Mouse (Mus musculus): ENCODE measurements around the gene Unc5a. TPM values are rescaled to one million over a fixed set of nuclear protein-coding genes. Genes with fewer than 3 reads are reported as not detected.

The Unc5a gene
- polyA plus RNA-seq, 1 experiment from 2014 or later, result 15.3 TPM

GRCm38 (mm10) chr13:55047706-55048105, 98.5 kb downstream of the Unc5a start:
- H3K27me3 ChIP-seq (ENCODE audit: control insufficient read depth, insufficient read depth, low read length), result no peaks in the 10 kb centered on the region
- no peak overlapping the region for H3K27ac ChIP-seq
- no peaks in the 10 kb centered on the region for H3K9me3 ChIP-seq (ENCODE audit: control insufficient read depth, low read length)
- H3K4me3 ChIP-seq (replicated peaks; ENCODE audit: low read length), result no peak overlapping the region
- H3K9ac ChIP-seq, result no peak overlapping the region
- no peak for ATAC-seq (ENCODE audit: low FRiP score)
- peak; percentile 36 for DNase-seq (ENCODE audit: low spot score)
- H3K36me3 ChIP-seq (replicated peaks; ENCODE audit: control insufficient read depth, insufficient read depth), result peaks cover 6% of the 10 kb centered on the region; the same call in 1 of the 2 replicates
- H3K4me1 ChIP-seq (replicated peaks; ENCODE audit: control insufficient read depth, insufficient read depth, low read length), result no peaks in the 10 kb centered on the region
- WGBS, result 45% methylated on average over 3 of the region's 3 CpGs
- no peak overlapping the region for H3K4me2 ChIP-seq (replicated peaks)

Other genes starting within 250 kb of the Unc5a start
- 0.14 and 0.16 TPM in 2 replicates for gene Cdhr2, start 247.9 kb upstream of the Unc5a start, polyA plus RNA-seq (2014; fragmentation: Nextera tagmentation; extraction: Ambion mirVana)
- 23.5 and 31.6 TPM in 2 replicates for gene Gprin1, start 199.5 kb upstream of the Unc5a start, polyA plus RNA-seq (2014; fragmentation: Nextera tagmentation; extraction: Ambion mirVana)
- gene Sncb, start 182.8 kb upstream of the Unc5a start, polyA plus RNA-seq (2014; fragmentation: Nextera tagmentation; extraction: Ambion mirVana), result 78.0 and 103 TPM in 2 replicates
- gene Eif4e1b, start 165.4 kb upstream of the Unc5a start, polyA plus RNA-seq (2014; fragmentation: Nextera tagmentation; extraction: Ambion mirVana), result not detected in 2 replicates
- gene Tspan17, start 160.0 kb upstream of the Unc5a start, polyA plus RNA-seq (2014; fragmentation: Nextera tagmentation; extraction: Ambion mirVana), result 72.8 and 74.1 TPM in 2 replicates
- gene Hk3, start 72.0 kb downstream of the Unc5a start, polyA plus RNA-seq (2014; fragmentation: Nextera tagmentation; extraction: Ambion mirVana), result 0.70 and 0.83 TPM in 2 replicates
- gene Uimc1, start 150.9 kb downstream of the Unc5a start, polyA plus RNA-seq (2014; fragmentation: Nextera tagmentation; extraction: Ambion mirVana), result 20.8 and 21.5 TPM in 2 replicates
- 30.9 and 33.4 TPM in 2 replicates for gene Zfp346, start 155.9 kb downstream of the Unc5a start, polyA plus RNA-seq (2014; fragmentation: Nextera tagmentation; extraction: Ambion mirVana)
- not detected in 2 replicates for gene Gm17617, start 184.1 kb downstream of the Unc5a start, polyA plus RNA-seq (2014; fragmentation: Nextera tagmentation; extraction: Ambion mirVana)
- 0.92 and 1.7 TPM in 2 replicates for gene Fgfr4, start 203.2 kb downstream of the Unc5a start, polyA plus RNA-seq (2014; fragmentation: Nextera tagmentation; extraction: Ambion mirVana)